Mouse (Mus musculus) kidney, postnatal 14 days (tissue): Measurements from ENCODE around the gene Gm10181.
A peak's percentile ranks its signal among the peaks of the same experiment; 100 is the strongest.
"Not testable (repeated sequence)": the region's sequence is repeated elsewhere in the genome, so short reads cannot be mapped to it uniquely, and the experiment has no call there.

Experiments used
- DNase-seq: peaks from one replicate; pipeline ENCODE4 v3.0.0; 2022; ENCODE audit warnings: mixed read lengths

Gm10181 gene

GRCm38 (mm10) chr9:25089122-25089521, at the start of gene Gm10181:
Gene Gm10181 (plus strand): TSS chr9:25089422.
- DNase-seq = no peak

- DNase-seq = peak; percentile 58
Measured at GRCm38 (mm10) chr9:25041665-25042064, 47.6 kb upstream of the Gm10181 start.

GRCm38 (mm10) chr9:25042162-25043111, 46.8 kb upstream of the Gm10181 start:
- no peak for DNase-seq

DNA sequence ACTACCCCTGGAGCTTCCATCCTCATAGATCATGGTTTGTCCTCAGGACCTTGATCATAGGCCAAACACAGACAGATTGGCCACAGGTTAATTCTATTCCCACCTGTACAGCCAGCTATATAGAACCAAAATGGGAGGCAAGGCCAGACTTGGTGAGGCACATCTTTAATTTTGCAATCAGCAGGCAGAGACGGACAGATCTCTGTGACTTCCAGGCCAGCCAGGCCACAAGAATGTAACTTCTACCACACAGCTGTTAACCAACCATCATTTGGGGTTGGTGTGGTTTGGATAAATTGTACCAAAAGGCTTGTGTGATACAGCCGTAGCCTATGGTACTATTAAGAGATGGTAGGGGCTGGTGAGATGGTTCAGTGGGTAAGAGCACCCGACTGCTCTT, 44.9 kb upstream of the Gm10181 start:
- DNase-seq = no peak

DNA sequence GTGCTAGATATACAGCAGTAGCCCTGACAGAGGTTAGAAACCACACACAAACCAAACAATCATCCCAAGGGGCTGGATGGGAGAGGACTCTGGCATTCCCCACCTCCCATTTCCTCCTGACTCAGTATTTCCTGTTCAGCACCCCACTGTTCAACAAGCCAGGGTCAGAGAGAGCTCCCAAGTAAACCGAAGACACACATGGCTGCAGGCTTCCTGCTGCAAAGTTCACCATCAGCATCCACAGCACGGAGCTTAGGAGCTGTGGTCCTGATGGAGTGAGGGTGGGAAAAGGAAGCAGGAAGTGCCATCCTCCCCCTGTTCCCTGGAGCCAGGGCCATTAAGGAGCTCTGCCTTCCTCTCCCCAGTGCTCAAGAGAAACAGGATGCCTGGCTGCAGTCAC, 40.9 kb upstream of the Gm10181 start:
- DNase-seq = peak; percentile 18

DNA sequence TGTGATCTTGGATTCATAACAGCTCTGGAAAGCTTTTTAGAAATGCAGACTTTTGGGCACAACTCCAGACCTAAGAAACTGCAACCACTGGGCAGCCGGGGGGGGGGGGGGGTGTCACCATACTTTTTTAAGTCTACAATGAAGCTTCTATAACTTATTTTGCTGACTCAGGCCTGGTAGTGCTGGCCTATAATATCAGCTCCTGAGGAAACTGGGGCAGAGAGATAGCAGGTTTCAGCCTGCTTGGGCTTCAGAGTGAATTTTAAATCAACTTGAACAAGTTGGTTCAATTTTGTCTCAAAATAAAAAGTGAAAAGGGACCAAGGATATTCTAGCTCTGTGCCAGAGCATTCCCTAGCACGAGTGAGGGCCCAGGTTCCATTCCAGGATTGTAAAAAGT, 40.3 kb upstream of the Gm10181 start:
- DNase-seq = no peak

DNA sequence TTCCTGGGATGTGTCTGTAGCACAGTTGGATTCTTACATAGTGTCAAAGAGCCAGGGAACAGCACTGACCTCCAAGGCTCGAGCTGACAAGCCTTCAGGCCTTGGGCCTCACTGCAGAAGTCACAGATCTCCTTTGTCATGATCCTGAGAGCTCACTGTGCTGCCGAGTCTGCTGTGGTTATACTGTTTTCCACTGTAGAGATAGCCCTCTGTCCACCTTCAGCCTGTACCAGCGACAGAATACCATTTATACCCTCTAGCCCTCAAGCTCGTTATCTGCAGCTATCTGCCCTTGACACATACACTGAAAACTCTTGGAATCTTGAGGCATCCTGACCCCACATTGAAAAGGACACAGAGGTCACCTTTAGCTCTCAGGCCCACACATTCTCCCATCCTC, 37.3 kb upstream of the Gm10181 start:
- no peak for DNase-seq

DNA sequence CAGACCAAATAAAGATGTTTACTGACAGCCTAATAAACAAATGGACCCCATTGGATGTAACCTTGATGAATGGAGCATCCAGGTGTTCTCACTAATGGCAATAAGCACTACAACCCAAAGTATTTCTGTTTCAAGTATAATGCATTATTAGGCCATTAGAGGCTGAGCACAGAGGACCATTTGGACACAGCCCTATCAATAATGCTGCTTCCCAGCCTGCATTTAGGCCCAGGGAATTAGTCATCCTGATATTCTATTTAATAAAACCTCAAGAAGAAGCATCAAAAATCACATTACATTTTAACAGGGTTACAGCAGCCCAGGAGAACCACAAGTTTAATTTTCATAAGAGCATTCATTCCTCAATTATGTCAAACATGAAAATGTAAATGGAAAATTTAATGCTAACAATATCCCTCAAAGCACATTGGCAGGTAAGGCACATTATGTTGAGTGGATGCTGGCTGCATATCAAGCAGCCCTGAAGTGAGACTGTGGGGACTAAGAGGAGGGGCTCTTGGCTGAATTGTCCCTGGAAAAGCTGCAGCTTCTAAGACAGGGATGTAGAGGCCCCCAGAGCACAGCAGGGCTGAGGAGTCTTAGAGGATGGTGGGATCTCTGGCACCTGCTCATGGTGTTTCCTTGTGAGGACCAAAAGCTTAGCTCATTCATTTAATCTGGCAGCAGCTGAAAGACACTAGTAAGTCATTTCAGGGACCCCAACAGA, 33.4 kb upstream of the Gm10181 start:
- no peak for DNase-seq

GRCm38 (mm10) chr9:25058726-25059125, 30.5 kb upstream of the Gm10181 start:
- peak; percentile 35 for DNase-seq

GRCm38 (mm10) chr9:25072666-25073065, 16.6 kb upstream of the Gm10181 start:
- no peak for DNase-seq

DNA sequence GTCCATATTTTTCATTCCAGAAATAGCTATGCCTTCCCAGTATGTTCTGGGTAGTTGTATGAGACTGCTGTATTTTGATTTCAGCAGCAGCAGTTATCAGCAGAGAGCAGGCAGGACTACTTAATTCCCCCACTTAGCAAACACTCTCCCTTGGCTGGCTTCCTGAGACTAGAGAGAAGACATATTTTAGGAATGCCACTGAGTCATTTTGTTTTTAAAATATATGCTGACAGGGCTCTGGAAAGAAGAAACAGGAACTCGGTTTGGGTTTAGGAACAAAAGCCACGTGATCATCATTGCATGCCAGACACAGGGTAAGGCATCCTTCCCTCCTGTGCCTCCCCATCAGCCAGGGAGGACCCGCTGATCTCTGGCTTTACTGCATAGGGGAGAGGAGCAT, 13.2 kb upstream of the Gm10181 start:
- DNase-seq = no peak

GRCm38 (mm10) chr9:25076505-25076904, 12.7 kb upstream of the Gm10181 start:
- DNase-seq = no peak

DNA sequence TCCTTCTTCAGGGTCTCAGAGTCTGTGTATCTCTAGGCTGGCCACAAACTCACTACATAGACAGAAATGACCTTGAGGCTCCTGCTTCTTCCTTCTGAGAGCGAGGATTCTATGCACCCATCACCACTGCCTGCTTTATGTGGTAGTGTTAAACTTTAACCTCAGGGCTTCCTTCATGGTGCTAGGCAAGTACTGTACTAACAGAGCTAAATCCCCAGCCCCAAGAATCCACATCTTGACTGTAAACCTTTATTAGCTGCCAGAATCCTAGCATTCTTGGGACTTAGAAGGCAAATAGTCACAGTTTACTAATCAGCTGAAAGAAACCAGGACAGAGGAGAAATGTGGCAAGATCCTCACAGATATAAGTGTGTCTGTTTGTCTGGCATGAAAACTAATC, 1.6 kb downstream of the Gm10181 start:
- no peak for DNase-seq

GRCm38 (mm10) chr9:25102881-25103280, 13.7 kb downstream of the Gm10181 start:
- no peak for DNase-seq

DNA sequence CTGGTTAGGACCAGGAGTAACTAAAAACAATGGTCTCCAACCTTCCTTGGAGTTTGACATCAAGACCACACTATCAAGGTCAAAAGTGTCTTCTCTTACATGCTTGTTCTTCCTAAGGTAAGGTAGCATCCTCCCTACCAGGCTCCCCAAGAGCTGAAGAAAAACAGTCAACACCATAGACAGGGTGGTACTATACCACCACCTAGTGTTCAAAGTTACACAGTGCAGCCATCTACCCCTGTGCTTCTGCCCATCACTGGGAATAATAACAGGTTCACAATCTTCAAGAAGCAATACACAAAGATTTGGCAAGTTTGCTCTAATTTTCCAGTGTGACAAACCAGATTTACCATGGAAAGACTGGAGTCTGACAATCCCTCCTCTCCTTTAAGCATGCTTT, 15.4 kb downstream of the Gm10181 start:
- DNase-seq = peak; percentile 59

DNA sequence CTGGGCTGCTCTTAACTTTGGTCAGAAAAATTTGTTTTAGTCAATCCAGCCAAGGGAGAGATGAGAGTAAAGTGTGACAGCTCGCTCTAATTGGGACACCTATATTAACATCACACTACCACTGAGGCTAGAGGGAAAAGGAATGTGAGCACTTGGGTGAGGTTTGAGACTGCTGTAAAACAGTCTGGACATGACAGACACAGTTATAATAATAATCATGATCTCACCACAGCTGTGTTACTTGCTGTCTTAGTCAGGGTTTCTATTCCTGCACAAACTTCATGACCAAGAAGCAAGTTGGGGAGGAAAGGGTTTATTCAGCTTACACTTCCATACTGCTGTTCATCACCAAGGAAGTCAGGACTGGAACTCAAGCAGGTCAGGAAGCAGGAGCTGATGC, 34.4 kb downstream of the Gm10181 start:
- not testable (repeated sequence) for DNase-seq

DNA sequence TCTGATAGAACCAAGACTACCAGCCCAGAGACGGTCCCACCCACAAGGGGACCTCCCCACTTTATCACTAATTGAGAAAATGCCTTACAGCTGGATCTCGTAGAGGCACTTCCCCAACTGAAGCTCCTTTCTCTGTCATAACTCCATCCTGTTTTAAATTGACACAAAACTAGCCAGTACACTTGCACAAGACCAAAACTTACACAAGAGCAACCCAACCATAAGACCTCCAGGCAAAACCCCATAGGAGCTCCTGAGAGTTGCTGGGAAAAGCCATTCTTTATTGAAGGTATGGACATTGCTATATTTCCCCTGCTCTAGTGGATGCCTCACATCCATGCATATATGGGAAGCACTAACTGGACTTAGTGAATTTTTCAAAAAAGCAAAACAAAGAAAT, 34.8 kb downstream of the Gm10181 start:
- DNase-seq = no peak

DNA sequence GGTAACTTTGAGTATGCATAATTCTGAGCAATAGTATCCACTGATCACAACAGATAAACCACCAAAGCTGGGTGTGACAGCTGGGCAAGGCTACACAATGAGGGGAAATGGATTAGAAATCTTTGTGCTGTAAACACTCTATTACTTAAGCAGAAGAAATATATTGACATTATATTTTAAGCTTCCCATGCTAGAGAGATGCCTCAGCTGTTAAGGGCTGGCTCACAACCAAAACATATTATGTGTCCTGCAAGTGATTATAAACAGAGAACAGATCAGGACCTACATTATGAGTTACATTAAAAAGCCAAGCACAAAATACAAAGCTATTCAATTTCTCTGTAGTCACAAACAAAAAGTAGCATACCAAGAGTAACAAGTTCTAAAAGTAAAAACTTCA, 43.0 kb downstream of the Gm10181 start:
- no peak for DNase-seq

DNA sequence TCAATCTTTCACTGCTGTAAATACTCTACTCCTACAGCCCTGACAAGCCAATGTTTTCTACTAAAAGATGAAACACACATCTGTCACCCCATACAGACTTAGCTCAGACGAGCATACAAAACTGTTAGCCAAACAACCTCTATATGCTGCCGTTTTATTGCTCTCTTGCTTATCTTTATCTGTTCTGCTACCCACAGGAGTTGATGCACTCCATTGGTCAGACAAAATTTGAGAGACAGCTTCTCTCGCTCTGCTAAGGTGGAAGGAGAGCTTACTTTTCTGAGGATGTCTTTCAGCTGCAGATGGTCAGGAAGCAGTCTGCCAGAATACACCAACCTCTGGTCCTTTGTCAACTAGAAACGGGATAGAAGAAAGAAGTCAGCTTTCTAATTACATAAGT, 43.7 kb downstream of the Gm10181 start:
- no peak for DNase-seq

- DNase-seq = no peak
Measured at GRCm38 (mm10) chr9:25138900-25139299, 49.7 kb downstream of the Gm10181 start.
